Mouse (Mus musculus) macrophage (primary cell): ENCODE measurements around the gene Gm49450. TPM values are rescaled to one million over a fixed set of nuclear protein-coding genes. Genes with fewer than 3 reads are reported as not detected.
"Not testable (repeated sequence)": the region's sequence is repeated elsewhere in the genome, so short reads cannot be mapped to it uniquely, and the experiment has no call there.

ENCODE experiments used
- H3K27ac ChIP-seq: fragments of 350-480 bp; formaldehyde crosslinking; 2 replicates; pipeline ENCODE4 v1.9.0; 2021
- H3K36me3 ChIP-seq: fragments of 350-480 bp; formaldehyde crosslinking; 2 replicates; pipeline ENCODE4 v1.9.0; 2021; ENCODE audit errors: inconsistent target
- H3K4me3 ChIP-seq: fragments of 350-480 bp; formaldehyde crosslinking; 2 replicates; pipeline ENCODE4 v1.9.0; 2021; ENCODE audit errors: inconsistent target
- H3K79me2 ChIP-seq: fragments of 350-480 bp; formaldehyde crosslinking; 2 replicates; pipeline ENCODE4 v1.9.0; 2021; ENCODE audit errors: inconsistent target
- WGBS: methylation state at CpG from one replicate; pipeline ENCODE4 v1.1.7; 2026; ENCODE audit warnings: inconsistent platforms; ENCODE audit not compliant: missing documents; 5-methylcytosine and 5-hydroxymethylcytosine counted together
- polyA plus RNA-seq: library from polyadenylated mRNA; stranded (reverse); fragments of 250-400 nt; gene quantifications from 3 replicates; pipeline ENCODE4 v1.2.4, GENCODE M21; 2018; ENCODE audit warnings: inconsistent platforms

Gm49450 gene
- polyA plus RNA-seq, 1 experiment from 2014 or later = 0.27 TPM

- H3K4me3 ChIP-seq = no peak overlapping the region
- 91% methylated on average over 14 of the region's 14 CpGs for WGBS
- peaks cover 13% of the 10 kb centered on the region for H3K79me2 ChIP-seq
These were observed 1.3 kb upstream of the Gm49450 start for GRCm38 (mm10) chr15:98954425-98955253.

GRCm38 (mm10) chr15:98952751-98953400, 475 bp downstream of the Gm49450 start:
- no peaks in the 10 kb centered on the region for H3K36me3 ChIP-seq
- peaks cover 13% of the 10 kb centered on the region for H3K79me2 ChIP-seq
- H3K4me3 ChIP-seq = peak overlapping the region; percentile 91
- 1% methylated on average over 40 of the region's 41 CpGs for WGBS
- peak overlapping the region; percentile 77 for H3K27ac ChIP-seq

More at GRCm38 (mm10) chr15:98954425-98955253, 1.3 kb upstream of the Gm49450 start:
- no peaks in the 10 kb centered on the region for H3K36me3 ChIP-seq
- no peak overlapping the region for H3K27ac ChIP-seq

- peaks cover 13% of the 10 kb centered on the region for H3K79me2 ChIP-seq
- H3K36me3 ChIP-seq = no peaks in the 10 kb centered on the region
- H3K4me3 ChIP-seq = peak overlapping the region; percentile 91
- WGBS = 80% methylated on average over 5 of the region's 5 CpGs
- peak overlapping the region; percentile 77 for H3K27ac ChIP-seq
These were observed 1.3 kb downstream of the Gm49450 start for GRCm38 (mm10) chr15:98952063-98952455.

GRCm38 (mm10) chr15:98951122-98952062, 2.0 kb downstream of the Gm49450 start:
- Histone ChIP-seq H3K27ac (peak overlapping the region; percentile 77; the same call in 1 of the 2 replicates), H3K79me2 (peaks cover 13% of the 10 kb centered on the region), H3K4me3 (peak overlapping the region; percentile 91; the same call in 1 of the 2 replicates)
- H3K36me3 ChIP-seq = not testable (repeated sequence)
- 91% methylated on average over 4 of the region's 15 CpGs for WGBS

GRCm38 (mm10) chr15:98949607-98949892, 3.8 kb downstream of the Gm49450 start:
- H3K27ac ChIP-seq = no peak overlapping the region
- peaks cover 13% of the 10 kb centered on the region for H3K79me2 ChIP-seq
- H3K36me3 ChIP-seq = no peaks in the 10 kb centered on the region
- whole genome bisulfite sequencing = 94% methylated on average over 3 of the region's 3 CpGs
- no peak overlapping the region for H3K4me3 ChIP-seq

GRCm38 (mm10) chr15:98948857-98949606, 4.3 kb downstream of the Gm49450 start:
- Histone ChIP-seq H3K79me2 (peaks cover 13% of the 10 kb centered on the region), H3K36me3 (no peaks in the 10 kb centered on the region), H3K4me3 (no peak overlapping the region), H3K27ac (no peak overlapping the region)
- WGBS = 96% methylated on average over 6 of the region's 6 CpGs

- Histone ChIP-seq H3K27ac (no peak overlapping the region), H3K79me2 (peaks cover 13% of the 10 kb centered on the region), H3K36me3 (no peaks in the 10 kb centered on the region)
These were observed 5.0 kb downstream of the Gm49450 start for GRCm38 (mm10) chr15:98948382-98948781.

GRCm38 (mm10) chr15:98947884-98948283, 5.5 kb downstream of the Gm49450 start:
- H3K4me3 ChIP-seq = no peak overlapping the region
- WGBS = 90% methylated on average over 3 of the region's 3 CpGs
- H3K79me2 ChIP-seq = peaks cover 13% of the 10 kb centered on the region
- H3K27ac ChIP-seq = no peak overlapping the region
- H3K36me3 ChIP-seq = no peaks in the 10 kb centered on the region

More at GRCm38 (mm10) chr15:98948382-98948781, 5.0 kb downstream of the Gm49450 start:
- no peak overlapping the region for H3K4me3 ChIP-seq

GRCm38 (mm10) chr15:98943133-98943532, 10.2 kb downstream of the Gm49450 start:
- WGBS = 97% methylated on average over 4 of the region's 4 CpGs
- Histone ChIP-seq H3K79me2 (no peaks in the 10 kb centered on the region), H3K36me3 (no peaks in the 10 kb centered on the region), H3K27ac (no peak overlapping the region), H3K4me3 (no peak overlapping the region)

GRCm38 (mm10) chr15:98942081-98942480, 11.3 kb downstream of the Gm49450 start:
- WGBS = 94% methylated on average over 4 of the region's 4 CpGs
- no peaks in the 10 kb centered on the region for H3K36me3 ChIP-seq
- no peak overlapping the region for H3K27ac ChIP-seq
- no peak overlapping the region for H3K4me3 ChIP-seq
- no peaks in the 10 kb centered on the region for H3K79me2 ChIP-seq

- Histone ChIP-seq H3K4me3 (no peak overlapping the region), H3K27ac (no peak overlapping the region), H3K79me2 (no peaks in the 10 kb centered on the region), H3K36me3 (no peaks in the 10 kb centered on the region)
- WGBS = 83% methylated on average over 1 of the region's 2 CpGs
These were observed 11.8 kb downstream of the Gm49450 start for GRCm38 (mm10) chr15:98941539-98941938.

GRCm38 (mm10) chr15:98940816-98941215, 12.5 kb downstream of the Gm49450 start:
- WGBS = 94% methylated on average over 10 of the region's 10 CpGs

GRCm38 (mm10) chr15:98934217-98934839, 19.0 kb downstream of the Gm49450 start, which contains the start of gene Tuba1b:
Gene Tuba1b, minus strand, starts transcription at chr15:98934565.
- WGBS = 0% methylated on average over 39 of the region's 58 CpGs
- H3K27ac ChIP-seq = peak within 1 kb of the TSS; percentile 95
- no peaks in the 10 kb centered on the region for H3K36me3 ChIP-seq
- peaks cover 23% of the 10 kb centered on the region for H3K79me2 ChIP-seq
- peak within 1 kb of the TSS; percentile 89 for H3K4me3 ChIP-seq

More at GRCm38 (mm10) chr15:98940816-98941215, 12.5 kb downstream of the Gm49450 start:
- Histone ChIP-seq H3K4me3 (no peak overlapping the region), H3K36me3 (no peaks in the 10 kb centered on the region), H3K79me2 (peaks cover 2% of the 10 kb centered on the region; the same call in 1 of the 2 replicates), H3K27ac (no peak overlapping the region)
